Mouse (Mus musculus) megakaryocyte, embryonic 14.5 days (primary cell): ENCODE data around the gene Gls. TPM values are rescaled to one million over a fixed set of nuclear protein-coding genes. Genes with fewer than 3 reads are reported as not detected.

Experiments
- H3K27me3 ChIP-seq: replicated peaks from 2 replicates; pipeline ENCODE3; 2012; ENCODE audit warnings: inconsistent platforms
- H3K36me3 ChIP-seq: replicated peaks from 2 replicates; pipeline ENCODE3; 2012; ENCODE audit warnings: low read length, inconsistent platforms, mixed read lengths
- H3K4me1 ChIP-seq: 2 replicates; pipeline ENCODE4 v1.6.1; 2012; ENCODE audit warnings: inconsistent platforms
- H3K4me3 ChIP-seq: replicated peaks from 2 replicates; pipeline ENCODE3; 2012; ENCODE audit warnings: moderate library complexity, mild to moderate bottlenecking, inconsistent platforms
- H3K9me3 ChIP-seq: 2 replicates; pipeline ENCODE4 v1.6.1; 2012; ENCODE audit warnings: inconsistent platforms
- FLI1 ChIP-seq: IDR thresholded peaks from 2 replicates; pipeline ENCODE4 v1.6.1; 2012; ENCODE audit warnings: low read length, inconsistent platforms, mixed read lengths
- GATA1 ChIP-seq: IDR thresholded peaks from 3 replicates; pipeline ENCODE4 v1.6.1; 2012; ENCODE audit warnings: mixed read lengths, low read length, inconsistent platforms, borderline replicate concordance
- polyA plus RNA-seq: library from polyadenylated mRNA; stranded (reverse); fragments of >175 nt; gene quantifications from 2 replicates; pipeline ENCODE4 v1.2.3, GENCODE M21; 2012; ENCODE audit warnings: low replicate concordance; ENCODE audit not compliant: insufficient read depth

The Gls gene
- polyA plus RNA-seq, 1 experiment = 10.6 TPM

DNA sequence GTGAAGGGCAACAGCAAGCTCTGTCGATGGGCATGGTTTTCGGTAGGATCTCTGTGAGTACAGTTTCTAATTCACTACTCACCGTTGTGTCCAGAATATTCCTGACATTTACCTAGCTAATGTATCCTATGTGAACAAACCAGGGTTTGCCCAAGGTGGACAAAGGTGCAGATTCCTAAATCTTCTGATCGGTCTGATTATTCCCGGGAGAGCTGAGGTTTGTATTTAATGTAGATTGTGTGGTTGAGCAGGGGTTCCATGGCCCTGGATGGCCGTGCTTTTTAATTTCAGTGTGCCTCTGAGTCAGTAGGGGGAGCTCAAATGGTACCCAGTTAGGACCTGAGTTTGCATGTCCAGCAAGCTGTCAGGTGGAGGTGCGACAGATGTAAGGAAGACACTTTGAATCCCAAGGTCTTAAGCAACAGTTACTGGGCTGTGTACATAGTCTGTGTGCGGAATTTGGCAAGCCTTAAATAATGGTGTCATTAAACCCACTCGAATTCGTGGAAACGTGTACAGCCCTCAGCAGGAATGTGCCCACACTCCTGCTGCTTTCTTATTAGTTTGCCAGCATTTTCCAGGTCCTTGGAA lies 101.2 kb downstream of the Gls start:
- Histone ChIP-seq H3K36me3 (peaks cover 90% of the 10 kb centered on the region), H3K9me3 (no peaks in the 10 kb centered on the region), H3K27me3 (no peaks in the 10 kb centered on the region), H3K4me1 (peaks cover 24% of the 10 kb centered on the region), H3K4me3 (no peak overlapping the region)
- no peak for TF ChIP-seq GATA1
- no peak for TF ChIP-seq FLI1

GRCm38 (mm10) chr1:52129794-52130193 lies 103.2 kb downstream of the Gls start:
- Histone ChIP-seq H3K27me3 (no peaks in the 10 kb centered on the region), H3K36me3 (peaks cover 88% of the 10 kb centered on the region)

DNA sequence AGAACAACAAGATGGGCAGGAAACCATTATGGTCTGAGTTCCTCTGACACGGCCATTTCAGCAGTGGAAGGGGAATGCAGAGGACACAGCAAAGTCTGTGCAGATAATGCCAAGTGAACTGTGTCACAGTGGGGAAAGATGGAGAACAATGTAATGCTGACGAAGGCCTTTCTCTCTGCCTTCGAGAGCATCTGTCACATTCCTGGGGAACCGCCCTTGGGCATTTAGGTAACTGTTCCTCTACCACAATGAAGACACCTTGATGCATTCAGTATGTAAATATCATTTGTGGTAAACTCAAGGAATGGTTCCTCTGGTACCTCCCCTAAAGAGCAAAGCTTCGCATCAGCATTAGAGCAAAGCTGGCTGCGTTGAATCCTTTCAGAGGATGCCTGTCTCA lies 105.7 kb downstream of the Gls start:
- Histone ChIP-seq H3K4me3 (peak overlapping the region; percentile 67), H3K9me3 (no peaks in the 10 kb centered on the region), H3K4me1 (peaks cover 47% of the 10 kb centered on the region), H3K27me3 (no peaks in the 10 kb centered on the region), H3K36me3 (peaks cover 89% of the 10 kb centered on the region)
- no peak for TF ChIP-seq FLI1
- TF ChIP-seq GATA1 = no peak

More at GRCm38 (mm10) chr1:52129794-52130193, 103.2 kb downstream of the Gls start:
- TF ChIP-seq FLI1 = no peak
- no peak for TF ChIP-seq GATA1
- no peaks in the 10 kb centered on the region for H3K9me3 ChIP-seq
- H3K4me3 ChIP-seq = peak overlapping the region; percentile 42
- H3K4me1 ChIP-seq = peaks cover 41% of the 10 kb centered on the region

DNA sequence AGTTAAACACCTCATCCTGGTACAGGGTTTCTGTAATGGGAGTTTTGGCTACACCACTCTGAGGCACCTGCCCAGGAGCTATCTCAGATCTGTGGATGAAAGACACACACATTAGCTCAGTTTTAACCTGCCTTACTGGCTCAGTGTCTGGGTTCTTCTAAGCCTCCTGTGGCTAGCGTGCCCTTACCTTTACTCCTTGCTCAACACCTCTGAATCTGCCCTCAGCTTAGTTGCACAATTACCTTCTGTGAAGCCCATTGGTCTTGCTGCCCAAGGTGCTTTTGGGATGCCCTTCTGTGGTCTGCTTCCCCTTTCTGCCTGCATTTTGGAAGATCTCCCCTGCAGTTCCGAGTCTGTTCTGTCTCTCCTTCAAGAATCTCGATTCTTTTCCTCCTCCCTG lies 108.2 kb downstream of the Gls start:
- Histone ChIP-seq H3K4me1 (peaks cover 53% of the 10 kb centered on the region), H3K27me3 (no peaks in the 10 kb centered on the region), H3K4me3 (no peak overlapping the region), H3K9me3 (no peaks in the 10 kb centered on the region), H3K36me3 (peaks cover 83% of the 10 kb centered on the region)
- TF ChIP-seq FLI1 (no peak), GATA1 (no peak)

- peak overlapping the region; percentile 31 for H3K4me3 ChIP-seq
- no peaks in the 10 kb centered on the region for H3K9me3 ChIP-seq
- H3K27me3 ChIP-seq = no peaks in the 10 kb centered on the region
- H3K36me3 ChIP-seq = peaks cover 54% of the 10 kb centered on the region
- TF ChIP-seq GATA1 (no peak), FLI1 (no peak)
- H3K4me1 ChIP-seq = peaks cover 53% of the 10 kb centered on the region
Measured at GRCm38 (mm10) chr1:52121052-52121451, 112.0 kb downstream of the Gls start.

GRCm38 (mm10) chr1:52120191-52120590 lies 112.8 kb downstream of the Gls start:
- Histone ChIP-seq H3K9me3 (no peaks in the 10 kb centered on the region), H3K4me1 (peaks cover 53% of the 10 kb centered on the region), H3K27me3 (no peaks in the 10 kb centered on the region), H3K36me3 (peaks cover 47% of the 10 kb centered on the region), H3K4me3 (peak overlapping the region; percentile 98)
- TF ChIP-seq GATA1 (no peak), FLI1 (no peak)

- Histone ChIP-seq H3K36me3 (peaks cover 42% of the 10 kb centered on the region), H3K9me3 (no peaks in the 10 kb centered on the region), H3K27me3 (no peaks in the 10 kb centered on the region), H3K4me3 (peak overlapping the region; percentile 98), H3K4me1 (peaks cover 52% of the 10 kb centered on the region)
- TF ChIP-seq GATA1 (no peak), FLI1 (no peak)
Measured at GRCm38 (mm10) chr1:52119691-52120090, 113.3 kb downstream of the Gls start.

GRCm38 (mm10) chr1:52118860-52119591 lies 114.0 kb downstream of the Gls start, which contains the start of gene Stat1:
Gene Stat1, plus strand, starts transcription at chr1:52119440.
- peaks cover 35% of the 10 kb centered on the region for H3K36me3 ChIP-seq
- H3K4me3 ChIP-seq = peak within 1 kb of the TSS; percentile 98
- peaks cover 55% of the 10 kb centered on the region for H3K4me1 ChIP-seq
- TF ChIP-seq FLI1 = no peak
- TF ChIP-seq GATA1 = no peak
- no peaks in the 10 kb centered on the region for H3K9me3 ChIP-seq
- no peaks in the 10 kb centered on the region for H3K27me3 ChIP-seq

DNA sequence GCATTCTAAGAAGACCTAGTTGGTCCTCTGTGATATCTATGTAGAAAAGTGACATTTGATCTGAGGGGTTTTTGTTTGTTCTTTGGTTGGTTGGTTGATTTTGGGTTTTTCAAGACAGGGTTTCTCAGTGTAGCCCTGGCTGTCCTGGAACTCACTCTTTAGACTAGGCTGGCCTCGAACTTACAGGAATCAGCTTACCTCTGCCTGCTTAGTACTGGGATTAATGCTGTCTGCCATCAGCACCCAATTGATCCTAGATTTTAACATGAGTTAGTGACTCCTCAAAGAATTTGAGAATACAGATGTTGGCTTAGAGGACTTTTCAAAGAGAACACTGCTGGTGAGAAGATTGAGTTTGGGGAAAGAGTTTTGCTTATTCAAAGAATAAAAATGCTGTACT lies 115.3 kb downstream of the Gls start:
- no peak for TF ChIP-seq FLI1
- no peak for TF ChIP-seq GATA1
- no peaks in the 10 kb centered on the region for H3K27me3 ChIP-seq

GRCm38 (mm10) chr1:52116441-52116840 lies 116.6 kb downstream of the Gls start:
- Histone ChIP-seq H3K4me1 (peaks cover 77% of the 10 kb centered on the region), H3K4me3 (no peak overlapping the region), H3K27me3 (no peaks in the 10 kb centered on the region), H3K36me3 (peaks cover 11% of the 10 kb centered on the region), H3K9me3 (no peaks in the 10 kb centered on the region)
- no peak for TF ChIP-seq FLI1
- TF ChIP-seq GATA1 = no peak

More for the DNA sequence above, 115.3 kb downstream of the Gls start:
- Histone ChIP-seq H3K4me3 (no peak overlapping the region), H3K9me3 (no peaks in the 10 kb centered on the region), H3K4me1 (peaks cover 64% of the 10 kb centered on the region), H3K36me3 (peaks cover 22% of the 10 kb centered on the region)

- H3K9me3 ChIP-seq = no peaks in the 10 kb centered on the region
- TF ChIP-seq FLI1 = no peak
- no peak for TF ChIP-seq GATA1
- H3K27me3 ChIP-seq = no peaks in the 10 kb centered on the region
Measured at GRCm38 (mm10) chr1:52113666-52114069, 119.4 kb downstream of the Gls start.

More at GRCm38 (mm10) chr1:52113666-52114069, 119.4 kb downstream of the Gls start:
- peak overlapping the region; percentile 91 for H3K4me3 ChIP-seq
- peaks cover 66% of the 10 kb centered on the region for H3K4me1 ChIP-seq
- H3K36me3 ChIP-seq = peaks cover 9% of the 10 kb centered on the region

Other genes with a start within 250 kb of the Gls start
- gene Stat4, start 246.1 kb downstream of the Gls start, polyA plus RNA-seq = 3.0 TPM in 1 of 2 replicates, not detected in the other
- gene Stat1, start 113.8 kb downstream of the Gls start, polyA plus RNA-seq = 2.7 and 10.3 TPM in 2 replicates